Mouse (Mus musculus) olfactory bulb, adult 2 months (tissue): ENCODE results near the gene Dlg2.

Experiments used
- CTCF ChIP-seq: fragments of 200-500 bp; IDR thresholded peaks from 2 replicates; pipeline ENCODE4 v1.5.1; 2012; ENCODE audit warnings: low read depth, mild to moderate bottlenecking, low read length, moderate library complexity; ENCODE audit not compliant: insufficient read depth
- POLR2A ChIP-seq: fragments of 200-500 bp; IDR thresholded peaks from 2 replicates; pipeline ENCODE4 v1.6.1; 2012; ENCODE audit warnings: mild to moderate bottlenecking, low read depth, low read length, moderate library complexity; ENCODE audit not compliant: insufficient read depth

DNA sequence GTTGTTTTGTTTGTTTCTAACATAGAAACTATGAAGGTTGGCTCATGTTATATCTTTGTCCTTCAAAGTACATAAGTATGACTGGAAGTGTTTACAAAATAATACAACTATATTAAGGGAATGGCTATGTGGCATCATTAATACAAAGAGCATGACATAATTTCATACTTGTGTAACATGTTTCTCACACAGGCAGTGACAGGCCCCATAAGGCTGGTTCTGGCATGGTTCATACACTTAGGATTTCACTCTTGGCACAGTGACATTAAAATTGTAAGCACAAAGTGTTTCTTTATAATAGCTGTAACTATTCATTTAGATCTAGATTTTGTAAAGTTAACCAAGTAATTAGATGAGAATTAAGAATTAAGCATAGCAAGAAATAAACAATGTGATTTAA, 1678.1 kb downstream of the Dlg2 start:
- TF ChIP-seq CTCF (no peak), POLR2A (no peak)
